Mouse (Mus musculus): Measurements from ENCODE around the gene Vps4a. TPM values are rescaled to one million over a fixed set of nuclear protein-coding genes. Genes with fewer than 3 reads are reported as not detected.

Gene Vps4a
- polyA plus RNA-seq, 1 experiment from 2014 or later, result 69.5 TPM

- under 1% methylated on average over 88 of the region's 88 CpGs for WGBS
- peaks cover 28% of the 10 kb centered on the region for H3K4me1 ChIP-seq
- H3K4me3 ChIP-seq, result peak within 1 kb of the TSS; percentile 97
- H3K27me3 ChIP-seq (ENCODE audit: poor library complexity, severe bottlenecking), result no peaks in the 10 kb centered on the region
- DNase-seq (ENCODE audit: extremely low spot score, low spot score), result peak; percentile 98
- peak within 1 kb of the TSS; percentile 90 for H3K27ac ChIP-seq
- no peaks in the 10 kb centered on the region; the same call in 1 of the 2 replicates for H3K9me3 ChIP-seq
- peaks cover 69% of the 10 kb centered on the region for H3K36me3 ChIP-seq (replicated peaks)
These were observed 25.3 kb downstream of the Vps4a start, which contains the start of the genes Cog8 and Nip7 for GRCm38 (mm10) chr8:107056076-107056972. Cog8 (minus strand) TSS chr8:107056689. Nip7 (plus strand) TSS chr8:107056877.

GRCm38 (mm10) chr8:107056973-107057369 is 25.9 kb downstream of the Vps4a start:
- H3K27ac ChIP-seq, result peak overlapping the region; percentile 90
- H3K4me1 ChIP-seq, result peaks cover 28% of the 10 kb centered on the region
- H3K9me3 ChIP-seq, result no peaks in the 10 kb centered on the region
- peaks cover 63% of the 10 kb centered on the region for H3K36me3 ChIP-seq (replicated peaks)
- H3K27me3 ChIP-seq (ENCODE audit: poor library complexity, severe bottlenecking), result no peaks in the 10 kb centered on the region
- DNase-seq (ENCODE audit: extremely low spot score, low spot score), result no peak
- under 1% methylated on average over 33 of the region's 33 CpGs for WGBS
- H3K4me3 ChIP-seq, result peak overlapping the region; percentile 97

- H3K36me3 ChIP-seq (replicated peaks), result peaks cover 31% of the 10 kb centered on the region
- H3K27ac ChIP-seq, result no peak overlapping the region
- WGBS, result 89% methylated on average over 1 of the region's 1 CpGs
- H3K4me1 ChIP-seq, result peaks cover 6% of the 10 kb centered on the region
- H3K27me3 ChIP-seq (ENCODE audit: poor library complexity, severe bottlenecking), result no peaks in the 10 kb centered on the region
- no peak for DNase-seq (ENCODE audit: extremely low spot score, low spot score)
- H3K4me3 ChIP-seq, result no peak overlapping the region
- H3K9me3 ChIP-seq, result no peaks in the 10 kb centered on the region
These were observed 31.6 kb downstream of the Vps4a start for GRCm38 (mm10) chr8:107062613-107063012.

- no peak within 1 kb of the TSS for H3K27ac ChIP-seq
- H3K27me3 ChIP-seq (ENCODE audit: poor library complexity, severe bottlenecking), result no peaks in the 10 kb centered on the region
- 67% methylated on average over 17 of the region's 17 CpGs for WGBS
- no peak for DNase-seq (ENCODE audit: extremely low spot score, low spot score)
- H3K4me3 ChIP-seq, result no peak within 1 kb of the TSS
- peaks cover 25% of the 10 kb centered on the region for H3K36me3 ChIP-seq (replicated peaks)
- no peaks in the 10 kb centered on the region for H3K9me3 ChIP-seq
- no peaks in the 10 kb centered on the region for H3K4me1 ChIP-seq
These were observed 34.8 kb downstream of the Vps4a start, which contains the start of gene Tmed6 for GRCm38 (mm10) chr8:107065511-107066496. Tmed6 (minus strand) TSS chr8:107065644.

GRCm38 (mm10) chr8:107073706-107074105 is 42.7 kb downstream of the Vps4a start:
- DNase-seq (ENCODE audit: extremely low spot score, low spot score), result no peak
- no peaks in the 10 kb centered on the region for H3K9me3 ChIP-seq
- WGBS, result 86% methylated on average over 4 of the region's 4 CpGs
- no peaks in the 10 kb centered on the region for H3K27me3 ChIP-seq (ENCODE audit: poor library complexity, severe bottlenecking)
- H3K36me3 ChIP-seq (replicated peaks), result peaks cover 98% of the 10 kb centered on the region
- no peak overlapping the region for H3K4me3 ChIP-seq
- H3K27ac ChIP-seq, result no peak overlapping the region
- no peaks in the 10 kb centered on the region for H3K4me1 ChIP-seq

- H3K27me3 ChIP-seq (ENCODE audit: poor library complexity, severe bottlenecking), result no peaks in the 10 kb centered on the region
- H3K27ac ChIP-seq, result no peak overlapping the region
- no peak for DNase-seq (ENCODE audit: extremely low spot score, low spot score)
- no peaks in the 10 kb centered on the region for H3K4me1 ChIP-seq
- H3K9me3 ChIP-seq, result no peaks in the 10 kb centered on the region
- H3K36me3 ChIP-seq (replicated peaks), result peaks cover 98% of the 10 kb centered on the region
- 88% methylated on average over 1 of the region's 1 CpGs for WGBS
- H3K4me3 ChIP-seq, result no peak overlapping the region
These were observed 43.1 kb downstream of the Vps4a start for GRCm38 (mm10) chr8:107074128-107074527.

- H3K27ac ChIP-seq, result no peak overlapping the region
- H3K9me3 ChIP-seq, result no peaks in the 10 kb centered on the region
- no peaks in the 10 kb centered on the region for H3K4me1 ChIP-seq
- no peaks in the 10 kb centered on the region for H3K27me3 ChIP-seq (ENCODE audit: poor library complexity, severe bottlenecking)
- H3K4me3 ChIP-seq, result no peak overlapping the region
- 92% methylated on average over 7 of the region's 7 CpGs for WGBS
- DNase-seq (ENCODE audit: extremely low spot score, low spot score), result no peak
- peaks cover 99% of the 10 kb centered on the region for H3K36me3 ChIP-seq (replicated peaks)
These were observed 45.3 kb downstream of the Vps4a start for GRCm38 (mm10) chr8:107076239-107076888.

GRCm38 (mm10) chr8:107085358-107085757 is 54.3 kb downstream of the Vps4a start:
- 97% methylated on average over 17 of the region's 17 CpGs for WGBS
- Histone ChIP-seq H3K27me3 (ENCODE audit: poor library complexity, severe bottlenecking) (no peaks in the 10 kb centered on the region), H3K9me3 (peaks cover 4% of the 10 kb centered on the region; the same call in 1 of the 2 replicates), H3K27ac (no peak overlapping the region), H3K4me3 (no peak overlapping the region), H3K36me3 (replicated peaks) (peaks cover 97% of the 10 kb centered on the region), H3K4me1 (no peaks in the 10 kb centered on the region)
- DNase-seq (ENCODE audit: extremely low spot score, low spot score), result no peak

- H3K36me3 ChIP-seq (replicated peaks), result peaks cover 97% of the 10 kb centered on the region
These were observed 55.0 kb downstream of the Vps4a start for GRCm38 (mm10) chr8:107086018-107086417.

GRCm38 (mm10) chr8:107088526-107089063 is 57.6 kb downstream of the Vps4a start:
- Histone ChIP-seq H3K4me1 (no peaks in the 10 kb centered on the region), H3K36me3 (replicated peaks) (peaks cover 95% of the 10 kb centered on the region), H3K4me3 (no peak overlapping the region), H3K27ac (no peak overlapping the region), H3K9me3 (peaks cover 4% of the 10 kb centered on the region; the same call in 1 of the 2 replicates), H3K27me3 (ENCODE audit: poor library complexity, severe bottlenecking) (no peaks in the 10 kb centered on the region)
- 95% methylated on average over 5 of the region's 5 CpGs for WGBS
- no peak for DNase-seq (ENCODE audit: extremely low spot score, low spot score)

More at GRCm38 (mm10) chr8:107086018-107086417, 55.0 kb downstream of the Vps4a start:
- WGBS, result 98% methylated on average over 5 of the region's 5 CpGs
- no peak for DNase-seq (ENCODE audit: extremely low spot score, low spot score)
- H3K9me3 ChIP-seq, result peaks cover 4% of the 10 kb centered on the region; the same call in 1 of the 2 replicates
- H3K4me3 ChIP-seq, result no peak overlapping the region
- no peaks in the 10 kb centered on the region for H3K4me1 ChIP-seq
- no peaks in the 10 kb centered on the region for H3K27me3 ChIP-seq (ENCODE audit: poor library complexity, severe bottlenecking)
- H3K27ac ChIP-seq, result no peak overlapping the region

GRCm38 (mm10) chr8:107090531-107090930 is 59.5 kb downstream of the Vps4a start:
- Histone ChIP-seq H3K36me3 (replicated peaks) (peaks cover 88% of the 10 kb centered on the region), H3K27me3 (ENCODE audit: poor library complexity, severe bottlenecking) (no peaks in the 10 kb centered on the region), H3K9me3 (peaks cover 4% of the 10 kb centered on the region; the same call in 1 of the 2 replicates), H3K27ac (no peak overlapping the region), H3K4me1 (peaks cover 18% of the 10 kb centered on the region), H3K4me3 (no peak overlapping the region)
- no peak for DNase-seq (ENCODE audit: extremely low spot score, low spot score)
- 97% methylated on average over 7 of the region's 7 CpGs for WGBS
